Mouse (Mus musculus): ENCODE measurements at regions not wholly inside any gene's neighbourhood (a gene's known extent, or its start where the extent isn't known, plus 50 kb on each side); places are given as distances from the start of the nearest gene placed in this dataset.

GRCm38 (mm10) chrX:98476473-98477254 is 328.1 kb downstream of the Ar start:
- H3K27me3 ChIP-seq (ENCODE audit: insufficient read depth, low read length) = no peaks in the 10 kb centered on the region
- H3K4me2 ChIP-seq (ENCODE audit: low read depth) = no peak overlapping the region
- TF ChIP-seq CTCF (IDR thresholded peaks at IDR 0.05; ENCODE audit: low read depth) = no peak
- no peak overlapping the region for H3K9ac ChIP-seq
- 91% methylated on average over 4 of the region's 4 CpGs for WGBS
- ATAC-seq (no peak), DNase-seq (no peak)
- H3K27ac ChIP-seq (ENCODE audit: low read depth, low read length) = no peak overlapping the region
- H3K4me1 ChIP-seq (ENCODE audit: insufficient read depth) = no peaks in the 10 kb centered on the region
- H3K4me3 ChIP-seq (ENCODE audit: low read depth, low read length) = no peak overlapping the region
- H3K9me3 ChIP-seq (ENCODE audit: low read length) = no peaks in the 10 kb centered on the region
- no peaks in the 10 kb centered on the region for H3K36me3 ChIP-seq (ENCODE audit: insufficient read depth)
